Mouse (Mus musculus): ENCODE measurements around the gene Ip6k3. TPM values are rescaled to one million over a fixed set of nuclear protein-coding genes. Genes with fewer than 3 reads are reported as not detected.

Gene Ip6k3
- polyA plus RNA-seq (2014; fragmentation: Nextera tagmentation; extraction: Ambion mirVana), result 0.13 TPM in 1 of 2 replicates, not detected in the other

DNA sequence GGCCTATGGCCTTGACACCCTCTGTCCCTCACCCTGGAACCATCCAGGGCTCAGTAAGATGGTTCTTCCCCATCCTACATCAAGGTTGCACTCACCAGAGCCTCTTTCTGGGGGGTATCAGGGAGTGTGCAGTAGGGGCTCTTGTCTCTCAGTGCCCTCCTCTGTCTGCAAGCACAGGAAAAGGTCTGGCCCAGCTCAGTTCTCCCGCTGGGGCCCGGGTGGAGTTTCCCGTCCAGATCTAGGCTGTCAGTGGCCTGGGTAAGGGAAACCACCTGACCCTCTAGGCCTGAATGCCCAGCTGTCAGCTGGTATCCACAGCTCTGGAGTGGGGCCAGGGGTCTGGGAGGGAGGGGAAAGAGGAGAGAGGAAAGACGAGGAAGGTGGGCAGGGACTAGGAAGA, at the start of gene Ip6k3:
Gene Ip6k3 (minus strand): TSS at position 251 of the 400 bp plus-strand sequence.
- no peaks in the 10 kb centered on the region for H3K27me3 ChIP-seq (ENCODE audit: control insufficient read depth, insufficient read depth, low read length)
- H3K4me3 ChIP-seq (ENCODE audit: low read depth, low read length), result no peak within 1 kb of the TSS
- WGBS, result 44% methylated on average over 4 of the region's 4 CpGs
- no peaks in the 10 kb centered on the region for H3K9me3 ChIP-seq (ENCODE audit: control insufficient read depth, low read depth, low read length)
- H3K36me3 ChIP-seq (ENCODE audit: control insufficient read depth, insufficient read depth, low read length), result no peaks in the 10 kb centered on the region
- no peaks in the 10 kb centered on the region for H3K4me1 ChIP-seq (ENCODE audit: control insufficient read depth, insufficient read depth, low read length)
- no peak for ATAC-seq (ENCODE audit: insufficient number of reproducible peaks, insufficient read depth, low FRiP score, low read depth)
- H3K27ac ChIP-seq (ENCODE audit: low read length), result no peak within 1 kb of the TSS
- no peak within 1 kb of the TSS for H3K4me2 ChIP-seq (replicated peaks; ENCODE audit: low read depth, low read length)
- H3K9ac ChIP-seq (replicated peaks; ENCODE audit: low read depth, low read length), result no peak within 1 kb of the TSS

DNA sequence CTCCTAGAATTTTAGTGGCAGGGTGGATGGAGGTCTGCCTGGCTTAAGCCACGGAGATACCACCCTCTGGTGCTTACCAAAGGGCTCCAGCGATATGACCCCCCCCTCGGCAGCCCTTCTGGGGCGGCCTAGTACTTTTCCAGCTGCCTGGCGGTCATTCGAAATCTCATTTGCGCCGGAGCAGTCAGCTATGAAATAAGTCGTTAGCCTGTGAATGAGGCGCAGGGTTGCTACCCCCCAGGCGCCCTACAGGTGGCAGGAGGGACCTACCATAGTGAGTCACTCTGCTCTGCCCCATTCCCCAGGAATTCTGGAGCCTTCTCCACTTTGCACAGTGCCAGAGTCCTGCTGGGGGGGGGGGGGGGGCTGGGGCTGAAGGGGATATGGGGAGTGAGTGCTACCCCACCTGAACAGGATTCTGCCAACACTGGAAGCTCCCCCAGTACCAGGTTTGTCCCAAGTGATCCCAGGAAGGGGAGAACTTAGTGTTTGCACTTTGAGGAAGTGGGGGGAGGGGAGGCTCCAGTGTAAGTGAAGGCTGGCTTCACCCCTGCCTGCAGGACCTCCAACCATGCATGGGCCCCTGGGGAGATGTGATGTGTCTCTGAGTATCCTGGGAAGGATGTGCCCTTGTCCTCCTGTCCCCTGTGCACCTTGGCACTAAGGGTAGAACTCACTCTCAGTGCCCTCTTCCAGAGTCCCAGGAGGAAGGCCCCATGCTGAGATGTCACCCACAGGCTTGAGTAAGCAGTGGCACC, 45.4 kb upstream of the Ip6k3 start:
- Histone ChIP-seq H3K9ac (replicated peaks; ENCODE audit: low read depth, low read length) (no peak overlapping the region), H3K9me3 (ENCODE audit: control insufficient read depth, low read depth, low read length) (no peaks in the 10 kb centered on the region), H3K4me1 (ENCODE audit: control insufficient read depth, insufficient read depth, low read length) (peaks cover 9% of the 10 kb centered on the region; the same call in 1 of the 2 replicates), H3K27me3 (ENCODE audit: control insufficient read depth, insufficient read depth, low read length) (no peaks in the 10 kb centered on the region), H3K36me3 (ENCODE audit: control insufficient read depth, insufficient read depth, low read length) (no peaks in the 10 kb centered on the region), H3K4me2 (replicated peaks; ENCODE audit: low read depth, low read length) (peak overlapping the region; percentile 29; the same call in 1 of the 2 replicates), H3K27ac (ENCODE audit: low read length) (0 out of 2 replicates have a peak overlapping the region, but pooled peaks have one; percentile 33), H3K4me3 (ENCODE audit: low read depth, low read length) (no peak overlapping the region)
- ATAC-seq (ENCODE audit: insufficient number of reproducible peaks, insufficient read depth, low FRiP score, low read depth), result peak; percentile 77; the same call in 1 of the 2 replicates
- WGBS, result 4% methylated on average over 11 of the region's 11 CpGs

DNA sequence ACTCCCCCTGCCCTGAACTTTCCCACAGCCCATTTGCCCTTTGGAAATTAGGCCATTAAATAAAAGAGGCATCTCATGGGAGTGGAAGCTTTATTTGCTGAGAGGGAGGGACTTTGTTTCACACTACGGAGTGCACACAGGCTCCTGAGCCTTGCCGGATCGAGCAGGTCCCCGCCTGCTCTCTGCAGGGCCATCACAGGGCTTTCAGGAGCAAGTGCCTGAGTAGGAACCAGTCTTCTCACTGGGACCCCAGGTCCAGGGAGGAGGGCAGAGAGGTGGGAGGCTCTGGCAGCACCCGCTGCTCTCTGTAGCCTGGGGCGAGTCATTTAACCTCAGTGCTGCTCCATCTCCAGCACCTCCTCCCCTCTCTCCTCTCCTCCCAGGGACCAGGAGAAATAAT, 44.4 kb upstream of the Ip6k3 start:
- no peak overlapping the region for H3K9ac ChIP-seq (replicated peaks; ENCODE audit: low read depth, low read length)
- 34% methylated on average over 6 of the region's 6 CpGs for WGBS
- no peaks in the 10 kb centered on the region for H3K9me3 ChIP-seq (ENCODE audit: control insufficient read depth, low read depth, low read length)
- H3K27ac ChIP-seq (ENCODE audit: low read length), result peak overlapping the region; percentile 33; the same call in 1 of the 2 replicates
- H3K4me1 ChIP-seq (ENCODE audit: control insufficient read depth, insufficient read depth, low read length), result peaks cover 14% of the 10 kb centered on the region; the same call in 1 of the 2 replicates
- no peak overlapping the region for H3K4me2 ChIP-seq (replicated peaks; ENCODE audit: low read depth, low read length)
- H3K36me3 ChIP-seq (ENCODE audit: control insufficient read depth, insufficient read depth, low read length), result no peaks in the 10 kb centered on the region
- H3K27me3 ChIP-seq (ENCODE audit: control insufficient read depth, insufficient read depth, low read length), result no peaks in the 10 kb centered on the region
- no peak for ATAC-seq (ENCODE audit: insufficient number of reproducible peaks, insufficient read depth, low FRiP score, low read depth)
- H3K4me3 ChIP-seq (ENCODE audit: low read depth, low read length), result no peak overlapping the region

DNA sequence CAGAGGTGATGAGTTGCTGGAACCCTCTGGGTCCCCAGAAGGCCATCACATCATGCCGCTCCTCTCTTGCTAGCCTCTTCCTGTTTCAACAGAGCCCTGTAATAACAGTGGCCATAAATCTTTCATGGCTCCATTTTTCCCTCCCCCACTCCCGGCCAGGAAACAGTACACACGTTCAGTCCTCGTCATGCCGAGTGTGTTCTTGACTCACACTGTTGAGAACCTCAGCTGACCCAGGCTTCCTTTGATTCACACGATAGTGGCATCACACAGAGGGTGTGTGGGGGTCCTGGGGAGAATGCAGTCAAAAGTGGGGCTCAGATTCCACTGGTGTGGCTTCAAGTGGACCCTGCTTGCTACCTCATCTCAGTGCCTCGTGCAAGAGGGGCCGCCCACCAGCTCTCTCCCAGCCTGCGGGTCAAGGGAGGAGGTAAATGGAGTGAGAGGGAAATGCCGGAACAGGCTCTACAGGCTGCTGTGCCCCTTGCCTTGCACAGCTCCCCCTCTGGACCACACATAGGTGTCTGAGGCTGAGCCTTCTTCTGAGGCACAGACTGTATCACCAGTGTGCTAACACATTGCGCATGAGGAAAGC, 39.6 kb upstream of the Ip6k3 start:
- Histone ChIP-seq H3K27ac (ENCODE audit: low read length) (no peak overlapping the region), H3K9me3 (ENCODE audit: control insufficient read depth, low read depth, low read length) (no peaks in the 10 kb centered on the region), H3K4me1 (ENCODE audit: control insufficient read depth, insufficient read depth, low read length) (peaks cover 18% of the 10 kb centered on the region; the same call in 1 of the 2 replicates), H3K27me3 (ENCODE audit: control insufficient read depth, insufficient read depth, low read length) (no peaks in the 10 kb centered on the region), H3K4me2 (replicated peaks; ENCODE audit: low read depth, low read length) (no peak overlapping the region), H3K36me3 (ENCODE audit: control insufficient read depth, insufficient read depth, low read length) (0 out of 2 replicates have a peak, but pooled peaks cover 1% of the 10 kb centered on the region), H3K9ac (replicated peaks; ENCODE audit: low read depth, low read length) (no peak overlapping the region), H3K4me3 (ENCODE audit: low read depth, low read length) (no peak overlapping the region)
- WGBS, result 28% methylated on average over 11 of the region's 11 CpGs
- ATAC-seq (ENCODE audit: insufficient number of reproducible peaks, insufficient read depth, low FRiP score, low read depth), result no peak

GRCm38 (mm10) chr17:27204075-27204909, 36.7 kb upstream of the Ip6k3 start, which contains the start of gene Lemd2:
Gene Lemd2, minus strand, starts transcription at chr17:27204469.
- H3K4me1 ChIP-seq (ENCODE audit: control insufficient read depth, insufficient read depth, low read length), result peaks cover 15% of the 10 kb centered on the region; the same call in 1 of the 2 replicates
- H3K27me3 ChIP-seq (ENCODE audit: control insufficient read depth, insufficient read depth, low read length), result no peaks in the 10 kb centered on the region
- H3K9ac ChIP-seq (replicated peaks; ENCODE audit: low read depth, low read length), result peak within 1 kb of the TSS; percentile 95
- peak within 1 kb of the TSS; percentile 85 for H3K4me3 ChIP-seq (ENCODE audit: low read depth, low read length)
- no peaks in the 10 kb centered on the region for H3K9me3 ChIP-seq (ENCODE audit: control insufficient read depth, low read depth, low read length)
- peak within 1 kb of the TSS; percentile 89 for H3K4me2 ChIP-seq (replicated peaks; ENCODE audit: low read depth, low read length)
- peak; percentile 92 for ATAC-seq (ENCODE audit: insufficient number of reproducible peaks, insufficient read depth, low FRiP score, low read depth)
- H3K27ac ChIP-seq (ENCODE audit: low read length), result peak within 1 kb of the TSS; percentile 96
- peaks cover 23% of the 10 kb centered on the region for H3K36me3 ChIP-seq (ENCODE audit: control insufficient read depth, insufficient read depth, low read length)
- WGBS, result 3% methylated on average over 92 of the region's 97 CpGs

- Histone ChIP-seq H3K27me3 (ENCODE audit: control insufficient read depth, insufficient read depth, low read length) (no peaks in the 10 kb centered on the region), H3K4me3 (ENCODE audit: low read depth, low read length) (peak overlapping the region; percentile 85), H3K9me3 (ENCODE audit: control insufficient read depth, low read depth, low read length) (no peaks in the 10 kb centered on the region), H3K27ac (ENCODE audit: low read length) (peak overlapping the region; percentile 96), H3K4me2 (replicated peaks; ENCODE audit: low read depth, low read length) (peak overlapping the region; percentile 89), H3K4me1 (ENCODE audit: control insufficient read depth, insufficient read depth, low read length) (peaks cover 15% of the 10 kb centered on the region; the same call in 1 of the 2 replicates), H3K9ac (replicated peaks; ENCODE audit: low read depth, low read length) (peak overlapping the region; percentile 95), H3K36me3 (ENCODE audit: control insufficient read depth, insufficient read depth, low read length) (peaks cover 29% of the 10 kb centered on the region)
- peak; percentile 40; the same call in 1 of the 2 replicates for ATAC-seq (ENCODE audit: insufficient number of reproducible peaks, insufficient read depth, low FRiP score, low read depth)
- under 1% methylated on average over 65 of the region's 74 CpGs for WGBS
These were observed 35.9 kb upstream of the Ip6k3 start for GRCm38 (mm10) chr17:27203358-27204074.

DNA sequence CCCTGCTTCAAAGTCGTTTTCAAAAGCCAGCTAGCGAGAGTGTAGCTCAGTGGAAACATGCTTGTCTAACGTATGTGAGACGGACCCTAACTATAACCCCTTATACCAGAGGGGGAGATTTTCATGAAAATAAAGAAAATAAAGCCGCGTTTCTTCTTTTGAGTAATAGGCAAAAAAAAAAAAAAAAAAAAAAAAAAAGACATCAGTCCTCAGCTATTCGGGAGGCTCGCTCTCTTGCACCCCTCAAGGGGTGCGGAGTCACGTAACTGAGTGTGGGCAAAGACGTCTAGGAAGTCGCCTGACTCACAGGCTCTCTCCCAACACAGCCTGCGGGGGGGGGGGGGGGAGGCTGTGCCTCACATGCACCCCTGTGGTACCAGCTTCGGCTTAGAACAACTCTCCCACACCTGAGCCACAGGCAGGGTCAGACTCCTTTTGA, 35.3 kb upstream of the Ip6k3 start:
- Histone ChIP-seq H3K9me3 (ENCODE audit: control insufficient read depth, low read depth, low read length) (no peaks in the 10 kb centered on the region), H3K27me3 (ENCODE audit: control insufficient read depth, insufficient read depth, low read length) (no peaks in the 10 kb centered on the region), H3K4me1 (ENCODE audit: control insufficient read depth, insufficient read depth, low read length) (peaks cover 15% of the 10 kb centered on the region; the same call in 1 of the 2 replicates), H3K36me3 (ENCODE audit: control insufficient read depth, insufficient read depth, low read length) (peaks cover 32% of the 10 kb centered on the region), H3K9ac (replicated peaks; ENCODE audit: low read depth, low read length) (peak overlapping the region; percentile 95), H3K4me2 (replicated peaks; ENCODE audit: low read depth, low read length) (peak overlapping the region; percentile 89), H3K27ac (ENCODE audit: low read length) (peak overlapping the region; percentile 96; the same call in 1 of the 2 replicates), H3K4me3 (ENCODE audit: low read depth, low read length) (peak overlapping the region; percentile 85)
- 39% methylated on average over 13 of the region's 14 CpGs for WGBS
- ATAC-seq (ENCODE audit: insufficient number of reproducible peaks, insufficient read depth, low FRiP score, low read depth), result no peak

Data from stomach, embryonic 14.5 days (tissue).